Mouse (Mus musculus) liver, embryonic 14.5 days (tissue): ENCODE measurements around the gene Chst12.

Experiments
- CTCF ChIP-seq: IDR thresholded peaks from 2 replicates; pipeline ENCODE4 v1.5.1; 2016; ENCODE audit warnings: antibody characterized with exemption, low read depth, control low read depth
- EP300 ChIP-seq: IDR thresholded peaks from 2 replicates; pipeline ENCODE4 v1.6.1; 2016; ENCODE audit warnings: antibody characterized with exemption, low read depth

- TF ChIP-seq CTCF (no peak), EP300 (no peak)
These were observed 32.8 kb downstream of the Chst12 start for GRCm38 (mm10) chr5:140538111-140538683.
